Mouse (Mus musculus) layer of hippocampus, adult 18-20 months (tissue): Measurements from ENCODE around the gene Sprr2a3. TPM values are rescaled to one million over a fixed set of nuclear protein-coding genes. Genes with fewer than 3 reads are reported as not detected.
"Not testable (repeated sequence)": the region's sequence is repeated elsewhere in the genome, so short reads cannot be mapped to it uniquely, and the experiment has no call there.

ENCODE experiments used
- DNase-seq, 2 experiments: peaks; one replicate each; pipeline ENCODE4 v3.0.0; 2022; ENCODE audit warnings: low spot score in 2 of 2
- long read RNA-seq: library from polyadenylated mRNA; stranded (forward); transcript quantifications from one replicate; pipeline ENCODE4 v2.0.0, GENCODE M21; 2021
- total RNA-seq, 2 experiments: library from RNA; stranded (reverse); gene quantifications; 2 replicates each; pipeline ENCODE4 v1.2.3; 2021

Gene Sprr2a3
- not detected for total RNA-seq
- long read RNA-seq = 0 reads

DNA sequence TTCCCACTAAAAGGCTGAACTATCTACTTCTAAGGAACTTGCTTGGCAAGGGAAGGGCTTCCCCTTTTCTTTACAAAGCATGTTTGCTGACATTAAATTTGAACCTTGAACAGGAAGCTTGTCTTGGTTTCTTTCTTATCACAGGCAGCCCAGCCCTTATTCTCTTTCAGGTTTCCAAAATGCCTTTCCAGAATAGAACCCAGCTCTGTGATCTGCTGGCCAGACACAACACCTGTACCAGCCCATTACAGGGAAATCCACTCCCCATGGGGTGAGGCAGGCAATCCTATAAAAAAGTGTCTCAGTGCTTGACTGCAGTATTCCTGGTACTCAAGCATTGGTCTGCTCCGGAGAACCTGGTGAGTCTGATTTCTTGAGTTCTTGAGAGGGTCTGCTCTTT lies at the start of gene Sprr2a3:
Gene Sprr2a3, plus strand, starts transcription at position 317 of the 400 bp plus-strand sequence.
- not testable (repeated sequence) for DNase-seq

DNA sequence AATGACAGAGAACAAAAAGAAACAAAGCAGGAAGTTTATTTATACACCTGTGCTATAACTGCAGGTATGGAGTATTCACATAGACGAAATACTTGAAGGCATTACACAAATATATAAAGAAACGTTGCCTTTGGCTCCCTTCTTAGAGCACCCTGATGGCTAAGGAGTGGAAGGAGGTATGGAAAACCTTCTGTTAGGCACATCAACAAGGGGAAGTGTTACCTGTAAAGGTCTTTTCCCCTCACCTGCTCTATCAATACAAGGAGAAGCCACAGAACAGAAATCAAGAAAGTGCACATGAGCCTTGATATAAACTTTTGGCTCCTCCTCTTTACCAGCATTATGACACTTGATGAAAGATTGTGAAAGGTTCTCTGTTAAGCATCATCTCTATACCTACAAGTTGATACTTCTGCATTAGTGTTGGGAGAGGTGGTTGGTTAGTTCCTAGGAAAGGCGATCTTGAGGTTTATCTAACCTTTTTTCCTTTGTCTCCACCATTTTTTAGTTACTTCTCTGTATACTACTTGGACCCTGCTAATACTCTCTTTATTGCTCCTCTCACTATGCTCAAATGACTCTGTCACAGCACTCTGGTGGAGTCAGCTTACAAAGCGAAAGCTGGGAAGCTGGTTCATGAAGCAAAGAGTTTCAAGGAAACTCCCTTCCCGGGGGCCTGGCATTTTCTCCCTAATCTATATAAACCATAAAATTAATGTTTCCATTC lies 48.6 kb upstream of the Sprr2a3 start:
- DNase-seq = not testable (repeated sequence)

- DNase-seq = not testable (repeated sequence)
Measured at GRCm38 (mm10) chr3:92238736-92239135, 46.5 kb upstream of the Sprr2a3 start.

GRCm38 (mm10) chr3:92239197-92239596 lies 46.0 kb upstream of the Sprr2a3 start:
- not testable (repeated sequence) for DNase-seq

GRCm38 (mm10) chr3:92244833-92245232 lies 40.4 kb upstream of the Sprr2a3 start:
- DNase-seq = not testable (repeated sequence)

DNA sequence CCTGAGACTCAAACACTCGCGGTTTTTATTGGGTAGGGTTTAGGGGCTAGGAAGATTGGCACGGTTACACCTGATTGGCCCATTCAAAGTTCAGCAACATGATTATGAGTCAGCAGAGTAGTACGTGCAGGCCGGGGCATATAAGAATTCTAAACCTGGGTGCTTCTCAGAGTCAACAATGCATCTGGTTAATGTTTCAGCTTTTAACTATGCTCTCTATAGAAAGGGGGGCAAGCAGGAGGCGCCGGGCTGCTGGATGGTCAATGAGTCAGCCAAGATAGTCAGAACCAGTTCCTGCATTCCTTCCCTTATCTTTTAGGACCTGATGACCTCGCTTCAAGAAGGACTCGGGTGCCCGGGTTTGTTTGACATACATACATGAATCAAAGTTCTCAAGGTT lies 39.0 kb upstream of the Sprr2a3 start:
- DNase-seq = not testable (repeated sequence)

DNA sequence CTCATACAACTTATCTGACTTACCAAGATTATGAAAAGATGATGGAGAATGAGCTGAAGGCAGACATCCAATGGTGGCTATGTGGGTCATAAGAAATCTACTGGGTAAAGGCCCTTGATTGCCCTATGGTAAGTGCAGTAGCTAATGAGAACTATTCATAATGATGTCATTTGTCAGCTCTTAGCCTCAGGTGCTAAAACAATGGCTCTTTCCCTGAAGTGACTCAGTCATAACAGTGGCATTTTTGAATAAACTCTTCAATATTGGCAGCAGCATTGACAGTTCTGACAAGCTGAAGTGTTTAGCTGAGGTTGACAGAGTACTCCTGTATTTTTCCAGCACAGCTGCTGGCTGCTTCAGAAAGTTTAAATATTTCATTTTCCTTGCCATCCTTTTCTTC lies 36.7 kb upstream of the Sprr2a3 start:
- DNase-seq = not testable (repeated sequence)

GRCm38 (mm10) chr3:92250450-92250849 lies 34.8 kb upstream of the Sprr2a3 start:
- DNase-seq = not testable (repeated sequence)

- DNase-seq = not testable (repeated sequence)
Measured at GRCm38 (mm10) chr3:92253860-92254259, 31.4 kb upstream of the Sprr2a3 start.

GRCm38 (mm10) chr3:92258526-92258925 lies 26.7 kb upstream of the Sprr2a3 start:
- not testable (repeated sequence) for DNase-seq

GRCm38 (mm10) chr3:92263462-92263861 lies 21.8 kb upstream of the Sprr2a3 start:
- DNase-seq = not testable (repeated sequence)

DNA sequence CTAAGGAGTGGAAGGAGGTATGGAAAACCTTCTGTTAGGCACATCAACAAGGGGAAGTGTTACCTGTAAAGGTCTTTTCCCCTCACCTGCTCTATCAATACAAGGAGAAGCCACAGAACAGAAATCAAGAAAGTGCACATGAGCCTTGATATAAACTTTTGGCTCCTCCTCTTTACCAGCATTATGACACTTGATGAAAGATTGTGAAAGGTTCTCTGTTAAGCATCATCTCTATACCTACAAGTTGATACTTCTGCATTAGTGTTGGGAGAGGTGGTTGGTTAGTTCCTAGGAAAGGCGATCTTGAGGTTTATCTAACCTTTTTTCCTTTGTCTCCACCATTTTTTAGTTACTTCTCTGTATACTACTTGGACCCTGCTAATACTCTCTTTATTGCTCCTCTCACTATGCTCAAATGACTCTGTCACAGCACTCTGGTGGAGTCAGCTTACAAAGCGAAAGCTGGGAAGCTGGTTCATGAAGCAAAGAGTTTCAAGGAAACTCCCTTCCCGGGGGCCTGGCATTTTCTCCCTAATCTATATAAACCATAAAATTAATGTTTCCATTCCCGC lies 13.7 kb upstream of the Sprr2a3 start:
- DNase-seq = not testable (repeated sequence)

DNA sequence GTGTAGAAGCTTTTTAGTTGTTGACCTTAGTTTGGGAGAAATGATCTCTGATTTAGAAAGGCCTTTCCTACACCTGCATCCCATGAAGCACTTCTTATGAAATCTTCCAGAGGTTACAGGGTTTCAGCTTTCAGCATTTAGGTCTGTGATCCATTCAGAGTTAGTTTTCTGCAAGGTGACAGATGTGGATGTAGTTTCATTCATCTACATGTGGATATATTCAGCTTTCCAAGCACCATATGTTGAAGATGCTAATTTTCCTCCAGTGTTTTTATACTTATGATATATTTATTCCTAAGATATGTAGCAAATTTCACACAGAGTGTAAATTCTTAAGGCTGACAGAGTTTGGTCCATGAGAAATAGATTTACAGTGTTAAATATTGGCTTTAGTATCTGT lies 11.7 kb upstream of the Sprr2a3 start:
- DNase-seq = not testable (repeated sequence)

DNA sequence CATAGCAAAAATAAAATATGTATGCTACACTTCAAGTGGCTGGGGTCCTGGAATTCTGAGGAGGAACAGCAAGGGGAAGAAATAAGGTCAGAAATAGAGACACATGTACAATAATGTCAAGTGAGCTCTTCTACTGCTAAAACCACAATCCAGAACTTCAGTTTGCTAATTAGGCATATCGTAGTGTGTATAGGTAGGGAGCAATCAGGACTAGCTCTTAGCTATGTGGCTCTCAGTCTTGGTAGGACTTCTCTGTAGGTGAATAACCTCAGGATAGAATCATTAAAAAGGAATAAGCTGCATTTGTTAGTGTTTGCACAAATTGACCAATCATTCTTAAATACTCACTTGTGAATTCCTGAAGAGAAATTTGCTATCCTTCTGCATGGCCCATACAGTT lies 11.2 kb upstream of the Sprr2a3 start:
- DNase-seq = not testable (repeated sequence)

DNA sequence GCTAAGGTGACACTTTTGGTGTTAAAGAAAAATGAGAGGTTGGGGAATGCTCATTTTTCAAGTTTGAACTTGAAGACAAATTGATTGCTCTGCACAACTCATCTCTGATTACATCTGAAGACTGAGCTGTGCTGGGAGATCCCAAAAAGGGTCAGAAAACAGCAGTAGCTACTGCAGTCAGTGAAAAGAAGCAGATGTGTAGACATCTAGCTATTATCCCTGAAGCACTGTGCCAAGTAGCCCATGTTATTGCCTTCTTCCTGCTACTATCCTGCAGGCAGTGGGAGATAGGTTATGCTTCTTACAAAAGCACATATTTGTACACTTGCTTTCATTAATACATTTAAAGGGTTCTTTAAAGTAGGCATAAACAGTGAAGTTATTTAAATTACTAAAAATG lies 5.6 kb upstream of the Sprr2a3 start:
- DNase-seq = not testable (repeated sequence)

GRCm38 (mm10) chr3:92280963-92281606 lies 4.1 kb upstream of the Sprr2a3 start:
- not testable (repeated sequence) for DNase-seq

- DNase-seq = not testable (repeated sequence)
Measured at GRCm38 (mm10) chr3:92288489-92288888, 3.3 kb downstream of the Sprr2a3 start.

DNA sequence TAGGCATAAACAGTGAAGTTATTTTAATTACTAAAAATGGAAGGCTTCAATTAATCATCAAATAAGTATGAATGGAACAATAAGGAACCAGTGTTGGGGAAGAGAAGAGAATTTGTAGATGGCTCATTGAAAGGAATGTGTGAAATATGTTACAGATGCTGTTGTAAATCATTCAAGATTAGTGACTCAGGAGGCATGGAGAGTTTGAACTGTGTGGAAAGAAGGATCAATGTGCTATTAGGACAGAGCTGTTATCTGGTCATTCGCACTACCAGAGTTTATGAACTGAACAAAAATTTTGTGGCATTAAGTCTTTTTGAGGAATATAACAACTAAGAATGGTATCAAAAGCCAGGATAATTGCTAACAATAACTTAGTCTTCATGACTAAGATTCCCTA lies 22.2 kb downstream of the Sprr2a3 start:
- no peak for DNase-seq

GRCm38 (mm10) chr3:92316320-92316719 lies 31.1 kb downstream of the Sprr2a3 start, which contains the start of gene Sprr2b:
TSS of gene Sprr2b (plus strand) at chr3:92316620.
- DNase-seq = no peak

GRCm38 (mm10) chr3:92317384-92317783 lies 32.2 kb downstream of the Sprr2a3 start:
- DNase-seq = no peak

DNA sequence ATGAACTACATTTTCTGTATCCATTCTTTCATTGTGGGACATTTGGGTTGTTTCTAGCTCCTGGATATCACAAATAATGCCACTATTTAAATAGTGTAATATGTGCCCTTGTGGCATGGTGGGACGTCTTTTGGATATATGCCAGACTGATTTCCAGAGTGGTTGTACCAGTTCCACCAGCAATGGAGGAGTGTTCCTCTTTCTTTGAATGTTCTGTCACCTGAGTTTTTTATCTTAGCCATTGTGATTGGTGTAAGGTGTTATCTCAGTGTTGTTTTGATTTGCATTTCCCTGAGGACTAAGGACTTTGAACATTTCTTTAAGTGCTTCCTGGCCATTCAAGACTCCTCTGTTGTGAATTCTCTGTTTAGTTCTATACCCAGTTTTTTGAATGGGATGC lies 51.1 kb downstream of the Sprr2a3 start:
- no peak for DNase-seq

- DNase-seq = no peak
Measured at GRCm38 (mm10) chr3:92338840-92339239, 53.6 kb downstream of the Sprr2a3 start, which contains the start of gene Sprr2d. TSS of gene Sprr2d (plus strand) at chr3:92339140.
